Mouse (Mus musculus): ENCODE data around the gene Mrpl19.

DNA sequence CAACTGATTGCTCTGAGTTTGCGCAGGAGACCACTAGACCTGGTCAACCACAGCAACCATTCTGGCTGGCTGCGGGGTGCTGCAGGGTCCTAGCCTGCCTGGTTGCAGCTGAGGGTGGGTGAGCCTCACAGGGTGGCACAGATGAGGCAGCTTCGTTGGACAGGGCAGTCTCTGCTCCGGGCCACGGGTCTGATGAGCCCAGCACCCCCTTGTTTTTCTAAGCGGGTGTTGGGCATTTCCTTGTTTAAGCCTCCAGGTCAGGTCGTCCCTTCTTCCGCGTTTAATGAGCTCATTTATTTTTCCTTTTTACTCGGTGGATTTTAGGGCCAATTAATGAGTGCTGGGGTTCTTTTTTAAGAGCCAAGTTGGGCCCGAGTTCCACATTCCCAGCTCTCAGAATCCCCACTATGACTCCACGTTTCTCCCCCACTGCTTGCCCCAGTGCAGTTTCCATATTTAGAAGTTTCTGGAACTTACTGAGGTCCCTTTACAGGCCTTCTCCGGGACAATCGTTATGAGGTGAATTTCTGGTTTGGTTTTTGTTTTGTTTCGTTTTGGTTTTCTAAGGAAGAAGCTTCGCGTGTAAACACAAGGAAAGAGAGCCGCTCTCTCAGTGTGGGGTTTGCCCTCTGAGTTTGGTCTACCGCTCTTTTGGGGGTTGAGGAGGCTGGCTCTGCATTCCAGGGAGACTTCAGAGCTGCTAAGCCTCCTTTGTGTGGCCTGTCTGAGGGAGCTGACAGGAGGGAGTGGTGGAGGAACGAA is 24.5 kb upstream of the Mrpl19 start:
- TF ChIP-seq CTCF (IDR thresholded peaks at IDR 0.05; ENCODE audit: low read depth, low read length) (no peak), POLR2A (IDR thresholded peaks at IDR 0.05; ENCODE audit: insufficient read depth, low read length) (no peak)
